Mouse (Mus musculus): Measurements from ENCODE around the gene Cmklr1.

DNA sequence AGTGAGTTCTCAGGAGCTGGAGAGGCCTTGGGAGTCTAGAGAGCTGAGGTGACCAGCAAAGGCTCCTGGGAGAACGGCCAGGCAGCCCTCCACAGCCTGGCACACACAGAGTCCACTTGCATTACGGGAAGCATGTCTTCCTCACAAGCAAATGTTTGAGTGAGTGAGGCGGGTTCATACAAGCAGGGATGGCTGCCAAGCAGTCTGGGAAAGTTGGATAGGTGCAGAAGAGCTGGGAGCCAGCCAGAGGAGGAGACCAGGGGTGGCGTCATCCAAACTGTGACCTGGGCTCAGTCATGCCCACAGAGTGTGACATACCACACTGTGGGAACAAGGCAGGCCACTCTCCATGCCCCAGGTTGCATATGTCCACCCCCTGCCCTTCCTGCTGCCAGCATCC lies 25.2 kb downstream of the Cmklr1 start:
- TF ChIP-seq CTCF (IDR thresholded peaks at IDR 0.05) (no peak), EP300 (IDR thresholded peaks at IDR 0.05) (no peak)
